Comparison of ENCODE assay signal across 26 mouse cellular contexts in the genomic region with DNA sequence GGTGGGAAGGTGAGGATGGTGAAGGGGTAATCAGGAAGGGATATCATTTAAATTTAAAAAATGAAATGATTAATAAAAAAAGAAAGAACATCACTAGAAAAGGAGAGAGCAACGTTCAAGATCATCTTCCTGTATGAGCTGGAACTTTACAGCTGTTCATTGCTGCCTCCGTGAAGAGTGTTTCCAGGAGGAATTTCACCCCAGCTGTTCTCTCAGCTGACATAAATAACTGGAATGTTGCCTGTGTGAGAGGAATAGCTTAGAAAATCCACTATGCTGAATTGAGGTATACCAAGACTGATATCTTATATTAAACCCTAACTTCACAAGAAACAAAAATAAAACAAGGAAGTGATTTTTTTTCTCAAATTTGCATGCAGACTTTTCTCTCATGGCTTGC.
DNase-seq lines count a peak whose midpoint lies in the region; ATAC-seq and TF ChIP-seq lines count a peak whose summit lies in the region.
"Had no signal": no experiment of that assay in that cellular context is flagged by ENCODE, and none has a peak within 500 bp of the region (broad histone marks: within the 10 kb centered on the region; RNA-seq: fewer than 3 reads in every experiment).

No protein-coding gene starts in this region.

- no peaks in the 10 kb centered on the region for H3K36me3 ChIP-seq in embryonic facial prominence, embryonic 14.5 days (ENCODE audit: control insufficient read depth, insufficient read depth, low read length)
- H3K36me3 ChIP-seq in embryonic facial prominence, embryonic 10.5 days (replicated peaks), result no peaks in the 10 kb centered on the region
- no peaks in the 10 kb centered on the region for H3K36me3 ChIP-seq in limb, embryonic 13.5 days
- H3K36me3 ChIP-seq in limb, embryonic 10.5 days, result no peaks in the 10 kb centered on the region
- H3K36me3 ChIP-seq in lung, embryonic 14.5 days (ENCODE audit: insufficient read depth), result no peaks in the 10 kb centered on the region
- H3K36me3 ChIP-seq: embryonic facial prominence, embryonic 13.5 days; forebrain, embryonic 15.5 days; G1E had no signal

- H3K27me3 ChIP-seq in embryonic facial prominence, embryonic 14.5 days (replicated peaks; ENCODE audit: control insufficient read depth, insufficient read depth, low read length), result no peaks in the 10 kb centered on the region
- no peaks in the 10 kb centered on the region for H3K27me3 ChIP-seq in embryonic facial prominence, embryonic 10.5 days (replicated peaks; ENCODE audit: low read depth, poor library complexity, severe bottlenecking)
- H3K27me3 ChIP-seq in limb, embryonic 13.5 days, result no peaks in the 10 kb centered on the region
- H3K27me3 ChIP-seq in limb, embryonic 10.5 days (ENCODE audit: low read depth, poor library complexity, severe bottlenecking), result no peaks in the 10 kb centered on the region
- no peaks in the 10 kb centered on the region for H3K27me3 ChIP-seq in lung, embryonic 14.5 days (ENCODE audit: insufficient read depth, low read length)
- H3K27me3 ChIP-seq: CH12.LX; embryonic facial prominence, embryonic 13.5 days; forebrain, embryonic 13.5 days; forebrain, embryonic 15.5 days; Patski had no signal

- H3K4me2 ChIP-seq in embryonic facial prominence, embryonic 14.5 days (ENCODE audit: low read depth, low read length), result no peak overlapping the region
- no peak overlapping the region for H3K4me2 ChIP-seq in limb, embryonic 13.5 days (replicated peaks)
- H3K4me2 ChIP-seq in lung, embryonic 14.5 days, result no peak overlapping the region
- H3K4me2 ChIP-seq: embryonic facial prominence, embryonic 13.5 days; forebrain, embryonic 13.5 days; forebrain, embryonic 15.5 days had no signal

- ATAC-seq in embryonic facial prominence, embryonic 14.5 days (ENCODE audit: low read depth), result 0 out of 2 replicates have a peak, but pooled peaks have one; percentile 33
- peak; percentile 71 for ATAC-seq in limb, embryonic 13.5 days (ENCODE audit: low FRiP score, low read depth)
- no peak for ATAC-seq in lung, embryonic 14.5 days (ENCODE audit: insufficient read depth)
- ATAC-seq: activated CD4-positive, CD25-positive, alpha-beta regulatory T cell, adult 4 months; CD4-positive, CD25-positive, alpha-beta regulatory T cell, adult 4 months; forebrain, embryonic 13.5 days; forebrain, embryonic 15.5 days; forebrain, postnatal 0 days; Patski had no signal

- no peak overlapping the region for H3K27ac ChIP-seq in embryonic facial prominence, embryonic 14.5 days (replicated peaks; ENCODE audit: low read depth, low read length)
- H3K27ac ChIP-seq in embryonic facial prominence, embryonic 10.5 days (replicated peaks), result no peak overlapping the region
- H3K27ac ChIP-seq in limb, embryonic 13.5 days, result no peak overlapping the region
- H3K27ac ChIP-seq in limb, embryonic 10.5 days, result no peak overlapping the region
- H3K27ac ChIP-seq in lung, embryonic 14.5 days (ENCODE audit: low read depth), result no peak overlapping the region
- H3K27ac ChIP-seq: embryonic facial prominence, embryonic 13.5 days; forebrain, embryonic 13.5 days; forebrain, embryonic 15.5 days had no signal

- no peaks in the 10 kb centered on the region for H3K4me1 ChIP-seq in embryonic facial prominence, embryonic 14.5 days (ENCODE audit: control insufficient read depth, insufficient read depth, low read length)
- H3K4me1 ChIP-seq in embryonic facial prominence, embryonic 10.5 days, result no peaks in the 10 kb centered on the region
- no peaks in the 10 kb centered on the region for H3K4me1 ChIP-seq in limb, embryonic 13.5 days
- no peaks in the 10 kb centered on the region for H3K4me1 ChIP-seq in limb, embryonic 10.5 days
- no peaks in the 10 kb centered on the region for H3K4me1 ChIP-seq in lung, embryonic 14.5 days (ENCODE audit: insufficient read depth)
- H3K4me1 ChIP-seq: embryonic facial prominence, embryonic 13.5 days; forebrain, embryonic 13.5 days; forebrain, embryonic 15.5 days had no signal

- H3K4me3 ChIP-seq in embryonic facial prominence, embryonic 14.5 days (ENCODE audit: low read depth, low read length), result no peak overlapping the region
- H3K4me3 ChIP-seq in embryonic facial prominence, embryonic 10.5 days, result no peak overlapping the region
- no peak overlapping the region for H3K4me3 ChIP-seq in limb, embryonic 13.5 days
- H3K4me3 ChIP-seq in limb, embryonic 10.5 days, result no peak overlapping the region
- no peak overlapping the region for H3K4me3 ChIP-seq in lung, embryonic 14.5 days (ENCODE audit: low read depth, low read length)
- H3K4me3 ChIP-seq: embryonic facial prominence, embryonic 13.5 days; forebrain, embryonic 13.5 days; forebrain, embryonic 15.5 days had no signal

- no peak overlapping the region for H3K9ac ChIP-seq in embryonic facial prominence, embryonic 14.5 days (ENCODE audit: low read depth, low read length)
- H3K9ac ChIP-seq in limb, embryonic 13.5 days, result no peak overlapping the region
- no peak overlapping the region for H3K9ac ChIP-seq in lung, embryonic 14.5 days
- H3K9ac ChIP-seq: embryonic facial prominence, embryonic 13.5 days; forebrain, embryonic 13.5 days; forebrain, embryonic 15.5 days; forebrain, postnatal 0 days had no signal

- no peaks in the 10 kb centered on the region for H3K9me3 ChIP-seq in embryonic facial prominence, embryonic 14.5 days (ENCODE audit: control insufficient read depth, low read length)
- no peaks in the 10 kb centered on the region for H3K9me3 ChIP-seq in embryonic facial prominence, embryonic 10.5 days
- H3K9me3 ChIP-seq in limb, embryonic 13.5 days, result no peaks in the 10 kb centered on the region
- H3K9me3 ChIP-seq in limb, embryonic 10.5 days (replicated peaks), result no peaks in the 10 kb centered on the region
- H3K9me3 ChIP-seq in lung, embryonic 14.5 days (ENCODE audit: low read depth, low read length), result no peaks in the 10 kb centered on the region
- H3K9me3 ChIP-seq: embryonic facial prominence, embryonic 13.5 days; forebrain, embryonic 13.5 days; forebrain, embryonic 15.5 days had no signal

- WGBS in embryonic facial prominence, embryonic 14.5 days, result 44% methylated on average over 2 of the region's 2 CpGs
- whole genome bisulfite sequencing in embryonic facial prominence, embryonic 10.5 days, result 74% methylated on average over 2 of the region's 2 CpGs
- WGBS in limb, embryonic 13.5 days, result 36% methylated on average over 2 of the region's 2 CpGs
- 84% methylated on average over 2 of the region's 2 CpGs for whole genome bisulfite sequencing in limb, embryonic 10.5 days
- 41% methylated on average over 2 of the region's 2 CpGs for WGBS in lung, embryonic 14.5 days

- TF ChIP-seq CTCF in lung, embryonic 14.5 days (IDR thresholded peaks at IDR 0.05; ENCODE audit: low read depth), result no peak

- DNase-seq in embryonic facial prominence, embryonic 14.5 days (ENCODE audit: low spot score), result peak; percentile 69
- DNase-seq in embryonic facial prominence, embryonic 10.5 days (ENCODE audit: low spot score), result no peak
- DNase-seq in limb, embryonic 10.5 days (ENCODE audit: low spot score), result no peak
- peak; percentile 3 for DNase-seq in lung, embryonic 14.5 days
- DNase-seq in lung, postnatal 25 days (ENCODE audit: low spot score), result no peak
- peak; percentile 12 for DNase-seq in brain, adult 2 months (ENCODE audit: low read depth, low spot score)
- no peak for DNase-seq in cerebellum, adult 8-10 months
- DNase-seq: adrenal gland, adult 8-10 months; adrenal gland, postnatal 14 days; adrenal gland, postnatal 36 days; B cell, adult 2 months; cerebellum, adult 11 months; cerebellum, adult 18-20 months; cerebellum, adult 9-10 months; cerebellum, postnatal 10 days; cerebellum, postnatal 25 days; forebrain, postnatal 0 days had no signal

Comparison
In these comparisons a context has a peak if more than half of its experiments do, and no peak if none do; other contexts are left out.
1. DNase-seq: peak in embryonic facial prominence, embryonic 14.5 days (single experiment), lung, embryonic 14.5 days (single experiment) and brain, adult 2 months (single experiment); none in embryonic facial prominence, embryonic 10.5 days (single experiment), limb, embryonic 10.5 days (single experiment), lung, postnatal 25 days (single experiment) and cerebellum, adult 8-10 months (single experiment).